Comparison of ENCODE assay signal across 23 mouse cellular contexts in genomic region chr12:74202431-74203042, GRCm38 (mm10).
DNase-seq lines count a peak whose midpoint lies in the region; ATAC-seq lines count a peak whose summit lies in the region.
"Had no signal": no experiment of that assay in that cellular context is flagged by ENCODE, and none has a peak within 500 bp of the region (broad histone marks: within the 10 kb centered on the region; RNA-seq: fewer than 3 reads in every experiment).

No protein-coding gene starts in this region.

- WGBS in forebrain, embryonic 13.5 days, result 56% methylated on average over 6 of the region's 6 CpGs
- WGBS in forebrain, embryonic 10.5 days, result 88% methylated on average over 6 of the region's 6 CpGs
- WGBS in midbrain, embryonic 15.5 days, result 74% methylated on average over 6 of the region's 6 CpGs
- WGBS in midbrain, embryonic 10.5 days, result 92% methylated on average over 6 of the region's 6 CpGs
- 65% methylated on average over 6 of the region's 6 CpGs for WGBS in hindbrain, embryonic 15.5 days

- no peaks in the 10 kb centered on the region for H3K27me3 ChIP-seq in forebrain, embryonic 13.5 days
- no peaks in the 10 kb centered on the region for H3K27me3 ChIP-seq in forebrain, embryonic 10.5 days (ENCODE audit: poor library complexity, severe bottlenecking)
- H3K27me3 ChIP-seq in midbrain, embryonic 15.5 days (replicated peaks), result no peaks in the 10 kb centered on the region
- H3K27me3 ChIP-seq in midbrain, embryonic 10.5 days (ENCODE audit: low read depth, poor library complexity, severe bottlenecking), result no peaks in the 10 kb centered on the region
- no peaks in the 10 kb centered on the region for H3K27me3 ChIP-seq in hindbrain, embryonic 15.5 days
- H3K27me3 ChIP-seq: embryonic facial prominence, embryonic 15.5 days; limb, embryonic 12.5 days had no signal

- H3K27ac ChIP-seq in forebrain, embryonic 13.5 days, result peak overlapping the region; percentile 54
- H3K27ac ChIP-seq in forebrain, embryonic 10.5 days, result no peak overlapping the region
- 0 out of 2 replicates have a peak overlapping the region, but pooled peaks have one; percentile 17 for H3K27ac ChIP-seq in midbrain, embryonic 15.5 days
- H3K27ac ChIP-seq in midbrain, embryonic 10.5 days (replicated peaks), result no peak overlapping the region
- peak overlapping the region; percentile 46; the same call in 1 of the 2 replicates for H3K27ac ChIP-seq in hindbrain, embryonic 15.5 days (replicated peaks)
- H3K27ac ChIP-seq: embryonic facial prominence, embryonic 15.5 days; limb, embryonic 12.5 days; macrophage; stomach, postnatal 0 days had no signal

- H3K4me3 ChIP-seq in forebrain, embryonic 13.5 days, result no peak overlapping the region
- no peak overlapping the region for H3K4me3 ChIP-seq in forebrain, embryonic 10.5 days
- no peak overlapping the region for H3K4me3 ChIP-seq in midbrain, embryonic 15.5 days
- no peak overlapping the region for H3K4me3 ChIP-seq in midbrain, embryonic 10.5 days
- H3K4me3 ChIP-seq in hindbrain, embryonic 15.5 days, result no peak overlapping the region
- H3K4me3 ChIP-seq: embryonic facial prominence, embryonic 15.5 days; limb, embryonic 12.5 days had no signal

- no peaks in the 10 kb centered on the region for H3K9me3 ChIP-seq in forebrain, embryonic 13.5 days (replicated peaks)
- H3K9me3 ChIP-seq in forebrain, embryonic 10.5 days, result no peaks in the 10 kb centered on the region
- no peaks in the 10 kb centered on the region for H3K9me3 ChIP-seq in midbrain, embryonic 15.5 days
- no peaks in the 10 kb centered on the region for H3K9me3 ChIP-seq in midbrain, embryonic 10.5 days (replicated peaks)
- H3K9me3 ChIP-seq in hindbrain, embryonic 15.5 days, result no peaks in the 10 kb centered on the region
- H3K9me3 ChIP-seq: embryonic facial prominence, embryonic 15.5 days; limb, embryonic 12.5 days had no signal

- peaks cover 16% of the 10 kb centered on the region for H3K4me1 ChIP-seq in forebrain, embryonic 13.5 days
- no peaks in the 10 kb centered on the region for H3K4me1 ChIP-seq in forebrain, embryonic 10.5 days
- no peaks in the 10 kb centered on the region for H3K4me1 ChIP-seq in midbrain, embryonic 15.5 days
- no peaks in the 10 kb centered on the region for H3K4me1 ChIP-seq in midbrain, embryonic 10.5 days
- peaks cover 11% of the 10 kb centered on the region for H3K4me1 ChIP-seq in hindbrain, embryonic 15.5 days (replicated peaks)
- H3K4me1 ChIP-seq: embryonic facial prominence, embryonic 15.5 days; limb, embryonic 12.5 days had no signal

- peak; percentile 84 for ATAC-seq in forebrain, embryonic 13.5 days
- no peak for ATAC-seq in midbrain, embryonic 15.5 days (replicated peaks)
- ATAC-seq in hindbrain, embryonic 15.5 days (ENCODE audit: low FRiP score, low read depth), result no peak
- ATAC-seq: inflammation-experienced regulatory T-cells, adult 6 months; liver, postnatal 0 days; lung, postnatal 0 days had no signal

- no peaks in the 10 kb centered on the region for H3K36me3 ChIP-seq in forebrain, embryonic 13.5 days (ENCODE audit: poor library complexity, severe bottlenecking)
- H3K36me3 ChIP-seq in forebrain, embryonic 10.5 days (replicated peaks), result no peaks in the 10 kb centered on the region
- H3K36me3 ChIP-seq in midbrain, embryonic 15.5 days (replicated peaks), result no peaks in the 10 kb centered on the region
- no peaks in the 10 kb centered on the region for H3K36me3 ChIP-seq in midbrain, embryonic 10.5 days
- H3K36me3 ChIP-seq in hindbrain, embryonic 15.5 days, result no peaks in the 10 kb centered on the region
- H3K36me3 ChIP-seq: embryonic facial prominence, embryonic 15.5 days; limb, embryonic 12.5 days had no signal

- no peak for DNase-seq in forebrain, embryonic 10.5 days (ENCODE audit: extremely low spot score, low spot score)
- DNase-seq in midbrain, embryonic 10.5 days (ENCODE audit: low spot score), result no peak
- no peak for DNase-seq in gastrocnemius, postnatal 14 days
- no peak for DNase-seq in left cerebral cortex, adult 11 months (ENCODE audit: low spot score)
- DNase-seq: adrenal gland, postnatal 10 days; cerebellum, adult 9-10 months; gastrocnemius, postnatal 10 days; kidney, adult 18-20 months; kidney, postnatal 4 days; layer of hippocampus, adult 9-11 months; liver, postnatal 0 days; thymus, adult 2 months; thymus, postnatal 4 days had no signal

- no peak overlapping the region for H3K9ac ChIP-seq in forebrain, embryonic 13.5 days
- H3K9ac ChIP-seq in midbrain, embryonic 15.5 days, result no peak overlapping the region
- no peak overlapping the region for H3K9ac ChIP-seq in hindbrain, embryonic 15.5 days
- H3K9ac ChIP-seq: embryonic facial prominence, embryonic 15.5 days; limb, embryonic 12.5 days; liver, postnatal 0 days had no signal

- H3K4me2 ChIP-seq in forebrain, embryonic 13.5 days, result no peak overlapping the region
- no peak overlapping the region for H3K4me2 ChIP-seq in midbrain, embryonic 15.5 days
- H3K4me2 ChIP-seq in hindbrain, embryonic 15.5 days, result no peak overlapping the region
- H3K4me2 ChIP-seq: embryonic facial prominence, embryonic 15.5 days; limb, embryonic 12.5 days; liver, embryonic 11.5 days had no signal

- intact Hi-C loops in gastrocnemius, postnatal 14 days (cut with DNase I; ENCODE audit: low total_unique reads), result no loop called here

Comparison
In these comparisons a context has a peak if more than half of its experiments do, and no peak if none do; other contexts are left out.
1. H3K27ac ChIP-seq: peak in forebrain, embryonic 13.5 days (single experiment), midbrain, embryonic 15.5 days (single experiment) and hindbrain, embryonic 15.5 days (single experiment); none in forebrain, embryonic 10.5 days (single experiment) and midbrain, embryonic 10.5 days (single experiment).